Mouse (Mus musculus): ENCODE measurements at regions not wholly inside any gene's neighbourhood (a gene's known extent, or its start where the extent isn't known, plus 50 kb on each side); places are given as distances from the start of the nearest gene placed in this dataset.

GRCm38 (mm10) chr13:41899837-41900463 lies 52.5 kb upstream of the Adtrp start:
- no peaks in the 10 kb centered on the region; the same call in 1 of the 2 replicates for H3K79me2 ChIP-seq (replicated peaks; ENCODE audit: control insufficient read depth, extremely low read depth, insufficient read depth, poor library complexity, severe bottlenecking)
- dilution Hi-C loops (cut with MboI; ENCODE audit: extremely low pct_ligation_motif_present, extremely low pct_unique_long_range_greater_than_20kb, low sequenced_read_pairs), result no loop called here
- in situ Hi-C loops (cut with MboI; ENCODE audit: low pct_ligation_motif_present, low pct_unique_long_range_greater_than_20kb, low sequenced_read_pairs), result no loop called here
- H3K4me3 ChIP-seq (replicated peaks in 1 of 3; ENCODE audit: low read depth in 2 of 3, low read length in 2 of 3, poor library complexity in 1 of 3), result peak overlapping the region in 2 of 3 experiments; percentile 19 to 22
- H3K9me3 ChIP-seq (replicated peaks; ENCODE audit: low read length), result peaks cover 15% of the 10 kb centered on the region
- peak overlapping the region; percentile 82; the same call in 1 of the 2 replicates for H3K4me2 ChIP-seq (ENCODE audit: insufficient read depth, low read depth, poor library complexity, severe bottlenecking)
- TF ChIP-seq HCFC1 (IDR thresholded peaks at IDR 0.05; ENCODE audit: low read depth, low read length) (peak; percentile 46), NELFE (IDR thresholded peaks at IDR 0.05; ENCODE audit: low read depth, low read length) (no peak), ZNF384 (IDR thresholded peaks at IDR 0.05; ENCODE audit: low read depth, low read length) (no peak), RAD21 (IDR thresholded peaks at IDR 0.05; ENCODE audit: low read depth, low read length) (peak; percentile 21), ZKSCAN1 (IDR thresholded peaks at IDR 0.05; ENCODE audit: borderline replicate concordance, low read depth, low read length) (no peak), ZMIZ1 (IDR thresholded peaks at IDR 0.05; ENCODE audit: low read depth, low read length) (no peak), JUND (conservative IDR thresholded peaks at IDR 0.05; ENCODE audit: low read depth, low read length) (0 out of 2 replicates have a peak, but pooled peaks have one; percentile 14), CHD1 (IDR thresholded peaks at IDR 0.05; ENCODE audit: low read depth, low read length) (peak; percentile 84; the same call in 1 of the 2 replicates), EP300 (IDR thresholded peaks at IDR 0.05; ENCODE audit: low read length) (peak; percentile 43), E2F4 (IDR thresholded peaks at IDR 0.05; ENCODE audit: insufficient replicate concordance, low read depth, low read length) (no peak), SMC3 (IDR thresholded peaks at IDR 0.05; ENCODE audit: low read depth, low read length) (peak; percentile 19; the same call in 1 of the 2 replicates), POLR2A (IDR thresholded peaks at IDR 0.05; ENCODE audit: low read depth, low read length) (peak; percentile 48), ZC3H11A (IDR thresholded peaks at IDR 0.05; ENCODE audit: low read depth, low read length) (no peak), UBTF (IDR thresholded peaks at IDR 0.05; ENCODE audit: low read depth, low read length) (no peak), MAX (IDR thresholded peaks at IDR 0.05; ENCODE audit: low read length) (peak; percentile 89), SIN3A (IDR thresholded peaks at IDR 0.05; ENCODE audit: low read length) (peak; percentile 55; the same call in 1 of the 2 replicates), MYC (IDR thresholded peaks at IDR 0.05; ENCODE audit: low read depth, low read length) (peak; percentile 92), CHD2 (IDR thresholded peaks at IDR 0.05; ENCODE audit: low read length) (peak; percentile 46), USF1 (IDR thresholded peaks at IDR 0.05; ENCODE audit: low read depth, low read length) (peak; percentile 72), ELF1 (IDR thresholded peaks at IDR 0.05; ENCODE audit: low read depth, low read length) (no peak), BHLHE40 (IDR thresholded peaks at IDR 0.05; ENCODE audit: low read depth, low read length) (peak; percentile 86), USF2 (conservative IDR thresholded peaks at IDR 0.05; ENCODE audit: low read depth, low read length) (peak; percentile 62), GABPA (IDR thresholded peaks at IDR 0.05; ENCODE audit: insufficient replicate concordance, low read depth, low read length) (no peak), PAX5 (IDR thresholded peaks at IDR 0.05; ENCODE audit: low read length) (no peak), RCOR1 (conservative IDR thresholded peaks at IDR 0.05; ENCODE audit: low read depth, low read length) (0 out of 2 replicates have a peak, but pooled peaks have one; percentile 41), POLR2AphosphoS2 (IDR thresholded peaks at IDR 0.05; ENCODE audit: low read depth, low read length) (no peak), MAZ (IDR thresholded peaks at IDR 0.05; ENCODE audit: low read depth, low read length) (0 out of 2 replicates have a peak, but pooled peaks have one; percentile 52), IRF4 (IDR thresholded peaks at IDR 0.05; ENCODE audit: low read depth, low read length) (peak; percentile 64), MEF2A (IDR thresholded peaks at IDR 0.05; ENCODE audit: borderline replicate concordance, low read depth, low read length) (peak; percentile 17; the same call in 1 of the 2 replicates), MXI1 (IDR thresholded peaks at IDR 0.05; ENCODE audit: low read depth, low read length) (peak; percentile 58; the same call in 1 of the 2 replicates), MAFK (IDR thresholded peaks at IDR 0.05; ENCODE audit: insufficient replicate concordance, low read length) (no peak), TBP (conservative IDR thresholded peaks at IDR 0.05; ENCODE audit: low read depth, low read length) (0 out of 2 replicates have a peak, but pooled peaks have one; percentile 43), KAT2A (IDR thresholded peaks at IDR 0.05; ENCODE audit: insufficient replicate concordance, low read length) (no peak), NRF1 (IDR thresholded peaks at IDR 0.05; ENCODE audit: low read depth, low read length) (0 out of 2 replicates have a peak, but pooled peaks have one; percentile 28), ETS1 (conservative IDR thresholded peaks at IDR 0.05; ENCODE audit: low read depth, low read length) (peak; percentile 77), TCF12 (IDR thresholded peaks at IDR 0.05; ENCODE audit: low read depth, low read length) (peak; percentile 69), CTCF (conservative IDR thresholded peaks at IDR 0.05 in 1 of 2, IDR thresholded peaks at IDR 0.05 in 1 of 2; ENCODE audit: low read depth in 2 of 2, low read length in 2 of 2) (0 out of 4 replicates have a peak, but pooled peaks of 1 of the 2 experiments have one; percentile 2), JUN (IDR thresholded peaks at IDR 0.05; ENCODE audit: insufficient read depth, low read depth, low read length) (no peak)
- DNase-seq (ENCODE audit: extremely low read depth), result peak; percentile 73
- peak overlapping the region; percentile 69 for H3K9ac ChIP-seq (ENCODE audit: insufficient read depth, low read depth)
- peaks cover 2 to 15% of the 10 kb centered on the region in 2 experiments for H3K36me3 ChIP-seq (replicated peaks in 1 of 2; ENCODE audit: control insufficient read depth in 1 of 2, insufficient read depth in 1 of 2, low read length in 1 of 2)
- H3K4me1 ChIP-seq (ENCODE audit: control insufficient read depth in 1 of 2, insufficient read depth in 2 of 2), result peaks cover 30 to 69% of the 10 kb centered on the region in 2 experiments
- H3K27me3 ChIP-seq (replicated peaks), result no peaks in the 10 kb centered on the region
- peak overlapping the region; percentile 61 for H3K27ac ChIP-seq (ENCODE audit: insufficient read depth, low read depth)
